Mouse (Mus musculus) cerebellum, adult 9-10 months (tissue): ENCODE data around the gene Kat6b.
A peak's percentile ranks its signal among the peaks of the same experiment; 100 is the strongest.

Experiments used
- DNase-seq: peaks from one replicate; pipeline ENCODE4 v3.0.0; 2022

Gene Kat6b

DNA sequence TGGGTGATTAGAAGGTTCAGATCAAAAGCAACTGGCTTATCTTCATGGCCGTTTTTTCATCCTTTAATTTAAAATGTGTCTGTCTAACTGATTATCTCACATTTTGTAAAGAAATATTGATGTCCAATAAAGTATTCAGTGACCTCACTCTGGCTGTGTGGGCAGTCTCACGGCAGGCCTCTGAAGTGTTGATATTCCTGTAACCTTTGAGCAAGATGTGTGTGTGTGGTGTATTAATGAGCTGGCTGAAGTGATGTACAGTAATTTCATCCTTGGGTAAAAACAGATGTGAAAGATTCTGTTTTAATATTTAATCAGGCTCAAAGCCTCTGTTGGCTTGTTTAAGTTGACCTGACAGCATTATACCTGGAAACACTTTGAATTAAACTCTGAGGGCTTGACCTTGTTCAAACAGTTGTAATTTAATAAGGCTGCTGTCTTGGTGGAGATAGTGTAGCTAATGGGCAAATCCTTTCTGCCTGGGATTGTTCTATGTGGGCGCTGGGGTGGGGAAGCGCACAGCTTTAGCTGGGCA lies 82.4 kb downstream of the Kat6b start:
- DNase-seq: no peak

DNA sequence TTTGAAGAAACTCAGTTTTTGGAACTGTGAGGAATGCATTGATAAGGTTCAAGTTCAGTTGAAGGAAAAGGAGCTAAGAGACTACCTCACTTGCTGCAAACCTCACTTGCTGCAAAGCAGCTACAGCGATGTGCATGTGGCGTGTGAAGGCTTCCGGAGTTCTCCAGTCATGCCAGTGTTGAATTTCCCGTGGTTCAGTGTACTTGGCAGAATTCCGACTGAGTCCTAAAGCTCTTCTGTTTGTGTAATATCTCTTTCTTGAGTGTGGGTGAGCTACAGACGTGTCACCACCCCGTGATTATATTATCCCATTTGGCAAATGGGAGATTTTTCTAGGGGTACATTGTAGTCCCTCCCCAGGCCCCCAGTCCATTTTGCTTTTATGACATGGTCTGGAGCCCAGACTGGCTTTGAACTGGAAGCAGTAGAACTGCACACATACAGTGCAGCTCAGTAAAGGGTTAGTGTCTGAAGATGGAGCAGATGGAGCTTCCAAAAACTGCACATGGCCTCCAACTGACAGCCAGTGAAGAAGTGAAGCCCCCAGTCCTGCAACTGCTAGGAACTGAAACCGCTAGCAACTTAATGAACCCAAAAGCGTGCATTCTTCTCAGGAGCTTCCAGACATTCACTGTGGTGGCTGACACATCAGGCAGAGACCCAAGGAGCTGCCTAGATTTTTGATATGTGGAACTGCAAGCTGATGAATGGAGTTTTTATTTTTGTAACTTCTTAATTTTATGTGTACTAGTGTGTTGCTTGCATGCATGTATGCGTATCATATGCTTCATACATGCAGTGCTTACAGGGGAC lies 84.5 kb downstream of the Kat6b start:
- DNase-seq: no peak

DNA sequence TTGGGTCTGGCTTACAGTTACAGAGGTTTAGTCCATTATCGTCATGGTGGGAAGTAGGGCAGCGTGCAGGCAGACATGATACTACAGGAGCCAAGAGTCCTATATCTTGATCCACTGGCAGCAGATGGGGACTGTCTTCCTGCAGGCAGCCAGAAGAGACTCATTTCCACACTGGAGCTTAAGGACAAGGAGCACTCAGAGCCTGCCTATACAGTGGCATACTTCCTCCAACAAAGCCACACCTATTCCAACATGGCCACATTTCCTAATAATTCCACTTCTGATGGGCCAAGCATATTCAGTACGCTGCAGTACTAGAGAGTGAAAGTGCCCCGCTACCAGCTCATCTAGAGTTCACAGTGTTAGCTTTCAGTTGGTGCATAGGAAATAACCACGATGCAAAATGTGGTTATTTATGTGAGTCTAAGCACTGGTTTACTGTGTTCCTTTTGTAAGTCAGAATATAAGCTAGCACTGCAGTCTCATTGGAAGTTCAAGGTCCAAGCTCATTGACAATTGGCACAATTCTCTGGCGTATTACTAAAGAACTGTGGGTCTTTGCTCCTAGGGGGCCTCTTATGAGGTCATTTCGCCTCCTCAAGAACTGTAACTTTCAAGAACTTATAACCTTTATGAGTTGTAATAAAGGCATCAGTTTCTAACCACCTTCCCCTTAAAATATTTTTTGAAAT lies 86.2 kb downstream of the Kat6b start:
- DNase-seq: no peak

DNA sequence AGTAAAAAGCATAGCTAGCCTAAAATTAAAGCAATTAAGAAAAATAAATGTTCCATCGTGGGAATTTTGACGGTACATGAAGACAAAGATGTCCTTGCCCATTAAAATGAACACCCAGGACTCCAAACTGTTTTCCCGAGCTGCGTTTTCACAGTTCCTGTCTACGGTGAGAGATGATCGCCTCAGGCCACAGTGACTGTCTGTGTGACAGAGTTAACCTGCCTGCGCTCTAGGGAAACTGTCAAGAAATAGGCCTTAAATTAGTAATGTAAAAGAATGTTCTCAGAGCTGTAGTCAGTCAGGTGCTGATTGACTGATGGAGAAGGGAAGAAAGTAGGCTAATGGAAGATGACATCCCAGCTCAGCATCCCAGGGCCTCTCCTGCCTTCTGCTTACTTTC lies 87.6 kb downstream of the Kat6b start:
- DNase-seq: no peak

DNA sequence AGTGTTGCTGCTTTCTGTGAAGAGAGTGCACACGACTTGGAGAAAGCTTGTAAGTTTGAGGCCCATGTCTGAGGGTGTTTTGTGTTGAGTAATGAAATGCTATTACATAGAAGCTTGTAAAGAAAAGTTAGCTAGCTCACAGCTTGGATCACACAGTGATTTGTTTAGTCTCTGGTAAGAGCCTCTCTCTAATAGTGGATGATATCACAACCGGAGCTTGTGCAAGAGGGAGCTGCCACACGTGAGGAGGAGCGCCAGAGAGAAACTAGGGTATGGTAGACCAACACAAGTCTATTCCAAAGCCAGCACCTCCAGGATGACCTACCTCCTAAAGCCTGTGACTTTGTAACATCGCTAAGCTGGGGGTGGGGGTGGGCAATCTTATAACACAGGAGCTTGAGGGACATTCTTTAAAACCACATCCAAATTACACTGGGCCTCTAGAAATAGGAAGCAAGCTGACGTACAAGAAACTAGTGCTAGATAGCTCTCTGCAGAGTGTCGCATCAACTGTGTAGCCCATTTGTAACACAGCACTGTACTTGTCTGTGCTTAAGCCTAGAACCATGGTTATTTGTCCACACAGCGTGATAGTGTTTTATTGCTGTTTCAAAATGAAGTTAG lies 93.6 kb downstream of the Kat6b start:
- no peak for DNase-seq

DNA sequence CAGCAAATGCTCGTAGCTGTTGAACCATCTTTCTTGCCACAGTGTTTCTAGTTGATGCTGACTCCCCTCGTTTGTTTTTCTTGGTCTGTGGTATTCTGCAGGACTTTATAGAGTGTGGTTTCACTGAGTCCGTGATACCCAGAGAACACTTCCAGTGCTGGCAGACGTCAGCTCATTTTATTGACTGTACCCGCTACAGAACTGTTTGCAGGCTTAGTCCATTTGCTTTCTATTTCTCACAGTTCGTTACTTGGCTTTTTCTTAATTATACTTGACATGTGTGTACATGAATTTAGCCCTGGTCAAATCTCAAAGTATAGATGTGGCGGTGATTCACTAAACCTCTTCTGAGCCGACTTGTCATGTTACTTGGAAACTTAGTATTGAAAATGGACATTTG lies 95.6 kb downstream of the Kat6b start:
- DNase-seq: no peak

DNA sequence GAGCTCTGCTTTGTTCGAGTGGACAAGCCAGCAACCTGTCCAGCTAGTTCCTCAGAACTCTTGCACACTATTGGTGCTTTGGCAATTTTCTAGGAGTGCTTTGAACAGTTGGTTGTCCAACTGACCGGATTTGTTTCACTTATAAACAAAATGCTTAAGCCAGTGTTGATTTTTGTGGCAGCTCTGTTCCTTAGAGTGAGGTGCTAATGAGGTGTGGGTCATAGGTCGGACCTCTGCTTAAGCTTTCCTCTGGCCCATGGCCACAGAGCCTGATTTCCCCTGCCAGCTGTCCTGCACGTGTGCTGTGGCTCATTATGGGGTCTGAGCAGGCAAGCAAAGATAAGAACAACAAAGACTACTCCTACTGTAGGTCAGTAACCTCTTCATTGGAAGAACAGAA lies 100.0 kb downstream of the Kat6b start:
- DNase-seq: no peak

DNA sequence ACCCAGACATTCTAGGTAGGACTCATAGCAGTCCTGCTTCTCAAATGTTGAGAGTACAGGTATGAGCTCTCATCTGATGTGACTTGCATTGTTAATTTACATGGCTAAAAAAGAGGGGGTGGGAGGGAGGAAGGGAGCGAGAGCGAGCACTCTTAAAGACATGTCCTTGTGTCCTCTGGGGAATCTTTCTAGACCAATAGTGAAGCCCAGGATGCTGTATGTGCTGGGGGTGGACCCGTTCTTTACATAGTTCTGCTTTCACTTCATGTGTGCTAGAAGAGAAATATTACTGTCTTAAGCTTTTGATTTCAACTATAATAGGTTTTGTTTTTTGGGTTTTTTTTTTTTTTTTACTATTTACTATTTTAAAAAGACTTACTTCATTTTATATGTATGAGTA lies 101.1 kb downstream of the Kat6b start:
- DNase-seq: no peak

DNA sequence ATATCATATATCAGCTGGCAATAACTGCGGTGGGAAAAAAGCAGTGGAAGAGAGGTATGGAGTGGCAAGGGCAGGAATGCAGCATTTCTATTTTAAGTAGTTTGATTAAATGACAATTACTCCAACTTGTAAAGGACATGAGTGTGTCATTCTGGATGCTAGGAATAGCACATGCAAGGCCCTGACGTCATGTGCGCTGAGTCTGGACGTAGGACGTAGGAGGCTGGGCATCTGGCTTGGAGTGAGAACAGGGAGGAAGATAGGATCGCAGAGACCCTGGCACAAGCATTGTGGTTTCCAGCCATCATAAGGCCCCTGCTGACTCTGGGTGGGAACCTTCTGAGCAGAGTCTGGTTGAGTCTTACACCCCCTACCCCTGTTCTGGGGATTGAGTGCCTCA lies 101.8 kb downstream of the Kat6b start:
- DNase-seq: no peak

DNA sequence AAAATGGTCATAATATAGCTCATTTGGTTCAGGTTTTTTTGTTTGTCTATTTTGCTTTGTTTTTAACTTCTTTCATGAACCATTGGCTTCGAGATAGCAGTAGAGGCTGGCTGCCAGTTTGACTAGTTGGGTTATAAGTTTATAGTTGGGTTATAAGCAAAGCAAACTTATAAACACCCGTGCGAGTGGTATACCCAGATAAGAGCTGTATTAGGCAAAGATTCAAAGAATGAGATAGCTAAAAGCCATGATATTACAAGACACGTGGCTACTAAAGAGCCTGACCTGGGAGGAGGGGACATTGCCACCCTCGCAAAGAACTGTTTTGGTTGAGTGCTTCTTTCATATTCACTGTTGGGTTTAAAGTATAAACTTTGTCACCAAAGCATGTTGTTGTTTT lies 102.6 kb downstream of the Kat6b start:
- DNase-seq: no peak

DNA sequence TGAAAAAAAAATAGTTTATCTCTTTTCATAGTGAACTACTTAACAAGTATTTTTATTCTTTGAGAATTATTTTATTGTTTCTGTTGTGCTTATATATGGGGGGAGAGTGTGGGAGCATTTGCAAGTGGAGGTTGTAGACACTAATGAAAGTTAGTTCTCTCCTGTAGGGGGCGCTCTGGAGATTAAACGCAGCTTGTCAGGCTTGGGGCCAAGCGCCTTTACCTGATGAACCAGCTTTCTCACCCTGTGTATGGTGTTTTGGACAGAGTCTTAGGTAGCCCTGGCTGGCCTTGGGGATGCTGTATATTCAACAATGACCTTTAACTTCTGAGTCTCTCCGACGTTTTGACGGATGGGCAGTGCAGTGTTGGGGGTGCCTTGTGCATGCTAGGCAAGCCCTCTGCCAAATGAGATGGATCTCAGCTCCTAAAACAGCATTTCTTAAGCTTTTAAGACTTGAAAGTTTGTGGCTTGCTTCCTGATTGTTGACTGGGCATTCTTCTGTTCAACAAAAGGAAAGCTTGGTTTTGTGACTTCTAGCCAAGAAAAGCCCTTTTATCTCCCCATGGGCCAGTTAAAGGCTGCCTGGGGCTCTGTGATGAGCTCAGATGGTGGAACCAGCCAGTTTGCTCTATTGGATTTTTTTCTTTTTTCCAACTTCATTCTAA lies 103.4 kb downstream of the Kat6b start:
- no peak for DNase-seq

DNA sequence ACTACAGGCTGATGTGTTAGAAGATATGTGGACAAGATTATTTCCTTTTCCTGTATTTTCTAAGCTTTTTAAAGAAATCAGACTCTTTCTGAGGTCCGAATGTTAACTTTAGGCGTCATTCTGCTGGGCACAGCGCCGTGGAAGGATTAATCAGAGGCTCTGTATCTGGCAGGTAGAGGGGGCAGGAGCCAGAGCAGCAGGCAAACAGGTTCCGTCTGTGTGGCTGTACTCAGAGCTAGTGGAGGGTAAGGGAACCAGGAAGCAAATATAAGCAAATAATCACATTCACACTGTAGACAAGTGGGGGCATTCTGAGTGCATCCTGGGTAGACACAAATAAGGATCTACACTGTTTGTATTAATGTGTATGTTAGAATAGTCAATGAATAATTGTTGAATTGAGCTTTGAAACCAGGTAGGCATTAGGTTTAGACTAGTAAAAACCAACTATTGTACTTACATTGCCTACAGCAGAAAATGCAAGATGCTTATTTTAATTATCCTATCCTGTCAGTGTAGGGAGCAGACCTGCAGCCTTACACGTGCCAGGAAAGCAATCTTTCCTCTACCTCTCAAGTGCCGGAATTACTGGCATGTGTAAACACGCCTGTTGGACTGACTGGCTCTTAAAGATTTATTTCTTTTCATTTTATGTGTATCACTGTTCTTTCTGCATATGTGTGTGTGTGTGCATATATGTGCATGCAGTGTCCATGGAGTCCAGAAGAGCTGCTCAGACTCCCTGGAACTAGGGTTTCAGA lies 104.4 kb downstream of the Kat6b start:
- DNase-seq: no peak

DNA sequence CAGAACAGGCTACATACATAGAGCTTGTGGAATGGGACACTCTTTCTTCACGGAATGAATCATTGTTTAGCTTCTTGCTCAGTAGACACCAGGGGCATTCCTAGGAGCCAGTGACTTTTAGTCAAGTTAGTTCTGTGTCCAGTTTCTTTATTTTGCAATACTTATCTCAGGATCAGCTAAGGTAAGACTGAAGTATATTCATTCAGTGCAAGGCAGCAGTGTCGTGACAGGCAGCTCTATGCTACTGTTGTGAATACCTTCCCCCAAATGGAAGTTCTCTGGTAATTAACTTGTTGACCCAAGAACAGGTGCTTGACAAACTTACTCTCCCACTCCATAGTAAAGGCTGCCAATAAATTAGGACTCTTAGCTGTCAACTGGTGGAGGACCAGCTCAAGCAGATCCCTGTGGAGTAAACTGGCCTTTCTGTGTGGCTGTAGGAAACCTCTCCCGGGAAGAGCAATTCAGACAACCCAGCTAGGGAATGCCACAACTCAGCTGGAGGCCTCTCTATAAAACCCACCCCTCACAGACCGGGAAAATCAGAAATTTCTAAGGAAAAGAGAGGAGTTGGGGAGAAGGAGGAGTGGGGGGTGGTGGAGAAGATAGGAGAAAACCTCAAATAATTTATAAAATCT lies 105.4 kb downstream of the Kat6b start:
- no peak for DNase-seq

DNA sequence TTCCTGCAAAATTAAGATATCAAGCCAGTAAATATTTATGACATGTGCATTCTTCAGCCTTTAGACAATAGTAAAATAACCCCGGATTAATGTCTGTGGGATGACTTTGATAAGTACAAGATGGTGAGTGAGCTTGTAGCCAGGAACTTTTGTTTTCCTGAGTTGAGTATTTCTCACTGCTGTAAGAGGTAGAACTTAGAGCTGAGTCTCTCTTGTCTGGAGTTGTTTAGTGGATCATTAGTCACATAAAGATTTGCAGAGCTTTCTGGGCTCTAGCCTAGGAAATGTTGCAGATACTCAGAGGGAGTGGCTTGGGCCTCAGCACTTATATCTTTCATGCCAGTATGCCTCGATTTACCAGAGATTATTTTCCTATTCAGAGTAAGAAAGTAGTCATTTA lies 106.7 kb downstream of the Kat6b start:
- DNase-seq: no peak

DNA sequence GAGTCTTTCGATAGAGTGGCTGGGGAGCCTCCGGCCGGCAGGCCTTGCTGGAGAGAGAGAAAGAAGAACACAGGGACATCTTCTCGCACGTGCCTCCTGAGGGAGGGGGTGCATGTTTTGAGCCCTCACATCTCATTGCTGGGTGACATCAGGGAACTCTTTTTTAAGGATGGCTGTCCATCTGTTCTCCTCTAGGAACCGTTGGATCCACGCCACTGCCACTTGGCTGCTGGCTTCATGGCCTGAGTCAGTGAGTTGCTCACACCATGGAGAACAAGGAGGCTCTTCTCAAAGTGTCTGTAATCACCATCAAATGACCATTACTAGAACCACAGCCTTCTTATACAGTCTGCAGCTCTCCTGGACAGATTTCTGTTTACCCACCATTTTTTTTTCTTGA lies 108.4 kb downstream of the Kat6b start:
- peak; percentile 90 for DNase-seq

DNA sequence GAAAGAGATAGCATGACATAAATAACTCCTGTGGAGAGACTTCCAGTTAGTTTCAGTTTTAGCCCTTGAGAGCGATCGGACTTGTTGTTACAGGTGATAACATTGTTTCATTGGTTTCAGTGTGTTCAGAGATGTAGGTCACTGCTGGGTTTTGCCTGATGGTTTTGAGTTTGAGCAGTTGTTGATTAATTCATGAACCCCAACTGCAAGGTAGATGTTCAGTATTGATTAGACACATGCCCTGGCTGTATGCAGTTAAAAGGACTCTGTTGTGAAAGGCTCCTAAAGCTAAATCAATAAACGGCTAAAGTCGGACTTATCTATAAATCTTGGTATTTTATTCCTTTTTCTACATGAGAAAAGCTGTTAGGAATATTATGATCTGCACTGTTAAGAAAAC lies 109.0 kb downstream of the Kat6b start:
- no peak for DNase-seq

DNA sequence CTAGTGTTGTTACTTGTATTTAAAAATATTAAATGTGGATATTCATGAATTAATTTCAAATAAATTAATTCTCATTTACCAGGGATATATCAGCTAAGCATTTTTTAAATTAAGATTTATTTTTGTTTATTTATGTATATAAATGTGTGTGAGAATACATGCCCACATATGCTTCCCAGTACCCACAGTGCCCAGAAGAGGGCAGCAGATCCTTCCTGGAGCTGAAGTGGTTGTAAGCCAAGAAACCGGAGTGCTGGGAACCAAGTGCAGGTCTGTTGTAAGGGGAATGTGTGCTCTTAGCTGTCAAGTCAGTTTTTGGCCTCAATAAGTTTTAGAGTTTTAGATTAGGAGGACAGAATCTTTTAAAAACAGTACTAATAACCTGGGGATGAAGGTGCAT lies 110.9 kb downstream of the Kat6b start:
- DNase-seq: no peak

DNA sequence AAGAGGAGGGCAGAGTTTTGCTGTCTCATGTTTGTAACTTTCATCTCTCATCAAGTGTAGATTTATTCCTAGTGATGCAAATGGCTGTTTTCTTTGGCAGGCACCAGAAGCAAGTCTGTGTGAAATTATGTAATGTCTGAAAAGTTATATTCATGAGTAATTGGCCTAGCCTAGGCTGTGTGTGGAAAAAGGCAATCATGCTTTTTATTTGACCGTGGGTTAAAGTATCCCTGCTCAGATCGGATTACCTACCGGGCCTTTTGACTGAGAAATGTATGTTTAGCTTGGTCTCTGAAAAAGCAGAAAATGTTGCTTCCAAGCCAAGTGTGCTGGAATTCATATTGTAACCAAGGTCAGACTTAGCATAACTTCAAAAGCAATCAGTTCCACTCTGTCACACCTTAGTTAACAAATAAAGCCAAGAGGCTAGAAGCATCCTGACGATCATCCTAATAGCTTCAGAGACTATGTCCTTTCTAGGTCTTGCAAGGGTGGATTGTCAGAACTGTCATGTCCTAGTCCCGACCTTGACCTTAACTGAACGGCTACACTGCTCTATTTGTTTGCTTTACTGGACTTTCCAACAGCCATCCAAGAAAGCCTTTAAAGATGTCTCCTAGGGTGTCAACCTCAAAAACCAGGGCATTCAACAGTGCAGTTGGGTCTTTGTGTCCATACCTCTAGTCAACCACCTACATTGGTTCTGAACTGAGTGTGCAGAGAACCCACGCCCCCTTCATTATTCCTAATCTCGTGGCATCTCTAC lies 111.9 kb downstream of the Kat6b start:
- DNase-seq: no peak

DNA sequence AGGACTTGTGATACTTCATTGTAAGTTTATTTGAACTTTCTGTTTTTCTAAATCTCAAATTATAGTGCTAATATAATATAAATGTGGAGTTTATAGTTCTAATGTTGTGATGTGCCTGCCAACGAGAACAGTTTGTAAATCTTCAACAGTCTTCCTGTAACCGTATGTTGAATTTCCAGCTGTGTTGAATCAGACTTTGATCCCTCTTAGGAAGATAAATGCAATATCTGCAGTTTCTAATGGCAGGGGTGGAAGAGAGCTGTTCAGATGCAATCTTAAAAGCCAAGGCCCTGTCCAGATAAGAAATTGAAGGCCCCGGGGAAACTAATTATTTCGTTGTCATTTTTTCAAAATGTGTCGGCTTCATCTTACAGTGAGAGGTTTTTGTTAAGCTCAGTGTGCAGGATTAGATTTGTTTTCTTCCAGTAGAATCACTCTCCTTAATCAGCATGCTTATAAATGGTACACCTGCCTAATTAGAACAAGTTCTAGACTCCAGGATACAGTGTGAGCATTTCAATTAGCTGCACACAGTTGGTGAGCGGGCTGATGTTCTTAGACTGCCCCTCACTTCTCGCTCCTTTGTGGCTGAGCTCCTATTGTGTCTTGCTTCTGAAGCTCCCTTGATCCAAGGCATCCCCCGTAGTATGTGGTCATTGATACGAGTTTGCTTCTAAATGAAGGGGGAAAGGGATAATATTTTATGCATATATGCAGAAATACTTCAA lies 118.4 kb downstream of the Kat6b start:
- DNase-seq: no peak

DNA sequence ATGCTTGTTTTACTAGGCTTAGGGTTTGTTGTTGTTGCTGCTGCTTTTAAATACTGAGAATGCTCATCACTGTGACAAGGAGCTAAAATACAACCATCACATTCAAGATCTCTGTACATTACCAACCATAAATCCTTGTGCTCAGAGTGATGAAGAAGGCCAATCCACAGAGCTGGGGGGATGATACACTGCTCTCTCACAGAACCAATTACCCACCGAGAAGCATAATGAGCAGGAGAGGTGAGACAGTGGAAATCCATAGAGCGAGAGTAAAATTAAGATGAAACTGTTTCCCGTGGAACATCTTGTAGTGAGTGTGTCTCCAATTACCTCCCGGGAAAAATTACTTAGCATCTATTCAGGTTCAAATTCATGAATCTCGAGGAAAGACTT lies 118.9 kb downstream of the Kat6b start:
- no peak for DNase-seq

DNA sequence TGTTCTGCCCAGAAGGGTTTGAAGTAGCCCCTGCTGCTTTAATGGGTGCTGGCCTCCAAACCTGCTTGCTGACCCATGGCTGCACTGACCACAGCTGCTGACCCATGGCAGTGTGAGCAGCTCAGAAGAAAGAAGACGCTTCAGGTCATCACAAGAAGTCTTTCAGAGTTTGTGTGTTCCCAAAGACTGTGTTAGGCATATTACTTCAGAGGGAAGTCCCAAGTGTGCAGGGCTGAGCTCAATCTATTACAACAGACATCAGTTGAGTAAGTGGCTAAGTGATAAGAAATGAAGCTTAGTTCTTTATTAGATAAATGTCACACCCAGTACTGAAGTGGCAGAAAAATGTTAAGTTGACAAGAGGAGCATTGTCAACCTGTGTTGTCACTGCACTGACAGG lies 119.4 kb downstream of the Kat6b start:
- no peak for DNase-seq
